Mouse (Mus musculus) forebrain, embryonic 11.5 days (tissue): ENCODE data around the gene Atp8b5. TPM values are rescaled to one million over a fixed set of nuclear protein-coding genes. Genes with fewer than 3 reads are reported as not detected.

Experiments used
- ATAC-seq: fragments of 200-750 bp; cut with Nextera tagmentation; replicated peaks from 2 replicates; pipeline ENCODE4 v1.8.0; 2017; ENCODE audit warnings: moderate TSS enrichment; ENCODE audit not compliant: low FRiP score
- DNase-seq: peaks from one replicate; pipeline ENCODE4 v3.0.0-alpha.2; 2017; ENCODE audit warnings: low spot score
- H3K27ac ChIP-seq: fragments of 300-500 bp; sonication (generic); 2 replicates; pipeline ENCODE4 v1.5.1; 2014; ENCODE audit warnings: low read depth, low read length
- H3K27me3 ChIP-seq: fragments of 300-500 bp; sonication (generic); 2 replicates; pipeline ENCODE4 v1.6.1; 2014; ENCODE audit warnings: mild to moderate bottlenecking, low read length, mixed read lengths; ENCODE audit not compliant: control insufficient read depth, insufficient read depth
- H3K36me3 ChIP-seq: fragments of 300-500 bp; sonication (generic); 2 replicates; pipeline ENCODE4 v1.6.1; 2014; ENCODE audit warnings: mild to moderate bottlenecking, low read length, moderate library complexity, mixed read lengths; ENCODE audit not compliant: control insufficient read depth, insufficient read depth
- H3K4me1 ChIP-seq: fragments of 300-500 bp; sonication (generic); replicated peaks from 2 replicates; pipeline ENCODE4 v1.6.1; 2014; ENCODE audit warnings: low read length, mixed read lengths; ENCODE audit not compliant: control insufficient read depth, insufficient read depth
- H3K4me2 ChIP-seq: fragments of 300-500 bp; sonication (generic); 2 replicates; pipeline ENCODE4 v1.6.1; 2014; ENCODE audit warnings: low read depth, mild to moderate bottlenecking, low read length, moderate library complexity, mixed read lengths; ENCODE audit not compliant: severe bottlenecking
- H3K4me3 ChIP-seq: fragments of 300-500 bp; sonication (generic); 2 replicates; pipeline ENCODE4 v1.5.1; 2014; ENCODE audit warnings: low read depth, low read length
- H3K9ac ChIP-seq: fragments of 300-500 bp; sonication (generic); 2 replicates; pipeline ENCODE4 v1.6.1; 2014; ENCODE audit warnings: low read length
- H3K9me3 ChIP-seq: fragments of 300-500 bp; sonication (generic); 2 replicates; pipeline ENCODE4 v1.6.1; 2016; ENCODE audit warnings: low read length, mixed read lengths; ENCODE audit not compliant: control insufficient read depth
- WGBS: fragments of 180-500 bp; shearing (Covaris S2); extraction: QIAGEN DNeasy Blood & Tissue Kit; methylation state at CpG from one replicate; pipeline ENCODE4 v1.1.7; 2014; 5-methylcytosine and 5-hydroxymethylcytosine counted together
- polyA plus RNA-seq: library from polyadenylated mRNA; unstranded; fragments of >200 nt; fragmentation: Nextera tagmentation; extraction: Ambion mirVana; gene quantifications from 2 replicates; pipeline ENCODE4 v1.2.1, GENCODE M21; 2014

The Atp8b5 gene
- polyA plus RNA-seq, 1 experiment from 2014 or later: 0.60 TPM

GRCm38 (mm10) chr4:43400976-43401375 is 134.0 kb downstream of the Atp8b5 start:
- 27% methylated on average over 10 of the region's 10 CpGs for WGBS
- ATAC-seq (0 out of 2 replicates have a peak, but pooled peaks have one; percentile 27), DNase-seq (peak; percentile 61)
- Histone ChIP-seq H3K36me3 (no peaks in the 10 kb centered on the region), H3K4me2 (no peak overlapping the region), H3K9ac (no peak overlapping the region), H3K27ac (no peak overlapping the region), H3K9me3 (no peaks in the 10 kb centered on the region), H3K27me3 (no peaks in the 10 kb centered on the region), H3K4me1 (peaks cover 8% of the 10 kb centered on the region; the same call in 1 of the 2 replicates), H3K4me3 (no peak overlapping the region)

GRCm38 (mm10) chr4:43401486-43401885 is 134.5 kb downstream of the Atp8b5 start:
- Histone ChIP-seq H3K4me1 (peaks cover 9% of the 10 kb centered on the region; the same call in 1 of the 2 replicates), H3K4me3 (no peak overlapping the region), H3K36me3 (no peaks in the 10 kb centered on the region), H3K9ac (no peak overlapping the region), H3K4me2 (no peak overlapping the region), H3K27me3 (no peaks in the 10 kb centered on the region), H3K27ac (no peak overlapping the region), H3K9me3 (no peaks in the 10 kb centered on the region)
- 91% methylated on average over 10 of the region's 10 CpGs for WGBS
- ATAC-seq (no peak), DNase-seq (peak; percentile 40)

- no peak overlapping the region for H3K27ac ChIP-seq
- ATAC-seq (no peak), DNase-seq (no peak)
- H3K4me2 ChIP-seq: no peak overlapping the region
- WGBS: 87% methylated on average over 9 of the region's 9 CpGs
- no peak overlapping the region for H3K9ac ChIP-seq
- H3K27me3 ChIP-seq: no peaks in the 10 kb centered on the region
- H3K4me1 ChIP-seq: peaks cover 9% of the 10 kb centered on the region; the same call in 1 of the 2 replicates
- H3K9me3 ChIP-seq: no peaks in the 10 kb centered on the region
- no peaks in the 10 kb centered on the region for H3K36me3 ChIP-seq
- H3K4me3 ChIP-seq: no peak overlapping the region
These were observed 135.3 kb downstream of the Atp8b5 start for GRCm38 (mm10) chr4:43402212-43402611.

- Histone ChIP-seq H3K4me3 (no peak overlapping the region), H3K9me3 (no peaks in the 10 kb centered on the region), H3K9ac (no peak overlapping the region), H3K27me3 (no peaks in the 10 kb centered on the region), H3K4me1 (peaks cover 11% of the 10 kb centered on the region; the same call in 1 of the 2 replicates), H3K27ac (no peak overlapping the region), H3K4me2 (no peak overlapping the region), H3K36me3 (no peaks in the 10 kb centered on the region)
- ATAC-seq (no peak), DNase-seq (no peak)
- 90% methylated on average over 10 of the region's 10 CpGs for WGBS
These were observed 137.7 kb downstream of the Atp8b5 start for GRCm38 (mm10) chr4:43404697-43405096.

- WGBS: 1% methylated on average over 28 of the region's 28 CpGs
These were observed 139.4 kb downstream of the Atp8b5 start for GRCm38 (mm10) chr4:43406162-43406971.

DNA sequence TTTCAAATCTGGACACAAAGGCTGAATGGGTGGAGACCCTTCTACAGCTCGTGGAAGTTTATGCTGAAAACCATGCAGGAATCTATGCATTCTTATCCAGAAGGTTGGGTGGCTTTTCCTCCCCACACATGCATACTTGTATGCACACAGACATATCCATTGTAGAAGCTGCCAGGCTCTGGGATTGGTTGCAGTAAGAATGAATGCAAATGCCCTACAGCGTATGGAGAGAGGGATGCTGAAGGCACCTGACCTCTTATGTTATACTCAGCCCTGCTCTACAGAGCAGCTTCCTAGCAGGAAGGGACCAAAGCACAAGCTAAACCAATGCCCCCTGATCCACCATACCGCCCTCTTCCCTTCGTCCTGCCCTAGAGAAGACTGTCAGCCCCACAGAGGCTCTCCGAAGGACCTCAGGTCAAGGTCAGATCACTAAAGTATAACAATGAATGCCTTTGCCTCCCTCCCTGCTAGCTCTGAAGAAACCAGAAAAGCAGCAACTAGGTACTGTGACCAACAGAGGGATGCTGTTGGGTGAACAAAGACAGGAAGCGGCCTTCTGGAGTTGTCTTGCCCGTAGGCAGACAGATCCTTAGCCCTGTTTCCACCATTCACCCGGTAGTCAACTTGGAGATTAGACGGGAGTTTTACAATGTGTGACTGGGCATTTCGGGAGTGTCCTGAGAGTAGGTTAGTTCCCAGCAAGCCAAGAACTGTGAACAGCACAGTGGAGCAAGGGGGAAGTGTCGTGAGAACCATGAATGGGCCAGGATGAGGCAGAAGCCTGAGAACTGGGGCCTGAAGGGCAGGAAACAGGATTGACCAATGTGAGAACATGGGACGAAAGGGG is 140.3 kb downstream of the Atp8b5 start:
- Histone ChIP-seq H3K4me3 (peak overlapping the region; percentile 41), H3K9me3 (no peaks in the 10 kb centered on the region), H3K9ac (peak overlapping the region; percentile 68), H3K4me2 (peak overlapping the region; percentile 66), H3K4me1 (peaks cover 6% of the 10 kb centered on the region; the same call in 1 of the 2 replicates), H3K36me3 (no peaks in the 10 kb centered on the region), H3K27me3 (no peaks in the 10 kb centered on the region), H3K27ac (0 out of 2 replicates have a peak overlapping the region, but pooled peaks have one; percentile 31)
- peak; percentile 49 for DNase-seq
- WGBS: 72% methylated on average over 12 of the region's 12 CpGs
- no peak for ATAC-seq

More at GRCm38 (mm10) chr4:43406162-43406971, 139.4 kb downstream of the Atp8b5 start:
- H3K4me2 ChIP-seq: peak overlapping the region; percentile 66
- peak overlapping the region; percentile 70; the same call in 1 of the 2 replicates for H3K27ac ChIP-seq
- no peaks in the 10 kb centered on the region for H3K36me3 ChIP-seq
- DNase-seq (peak; percentile 88), ATAC-seq (peak; percentile 93)
- no peaks in the 10 kb centered on the region for H3K9me3 ChIP-seq
- peak overlapping the region; percentile 68 for H3K9ac ChIP-seq
- peaks cover 8% of the 10 kb centered on the region; the same call in 1 of the 2 replicates for H3K4me1 ChIP-seq
- no peaks in the 10 kb centered on the region for H3K27me3 ChIP-seq
- H3K4me3 ChIP-seq: peak overlapping the region; percentile 41

DNA sequence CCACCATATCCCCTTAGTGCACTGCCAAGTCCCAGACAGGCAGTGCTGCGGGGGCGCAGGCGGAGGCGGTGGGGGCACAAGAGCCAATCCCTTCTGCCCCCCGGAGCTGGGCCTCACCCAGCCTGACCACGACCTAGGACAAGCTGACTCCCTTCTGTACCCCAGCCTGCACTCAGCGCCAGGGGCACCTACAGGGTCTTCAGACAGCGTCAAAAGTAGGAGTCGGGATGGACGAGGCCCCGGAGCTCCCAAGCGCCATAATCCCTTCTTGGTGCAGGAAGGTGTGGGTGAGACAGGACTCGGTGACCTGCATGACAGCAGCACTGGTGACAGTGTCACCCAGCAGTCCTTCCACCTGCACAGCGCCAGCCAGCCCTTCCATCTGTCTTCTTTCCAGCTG is 147.8 kb downstream of the Atp8b5 start:
- H3K36me3 ChIP-seq: no peaks in the 10 kb centered on the region; the same call in 1 of the 2 replicates
- DNase-seq (no peak), ATAC-seq (no peak)
- no peaks in the 10 kb centered on the region for H3K27me3 ChIP-seq
- no peaks in the 10 kb centered on the region for H3K9me3 ChIP-seq
- no peak overlapping the region for H3K9ac ChIP-seq
- H3K4me3 ChIP-seq: no peak overlapping the region
- no peak overlapping the region for H3K4me2 ChIP-seq
- no peaks in the 10 kb centered on the region for H3K4me1 ChIP-seq
- no peak overlapping the region for H3K27ac ChIP-seq
- 91% methylated on average over 14 of the region's 14 CpGs for WGBS

GRCm38 (mm10) chr4:43415221-43416070 is 148.5 kb downstream of the Atp8b5 start:
- no peak overlapping the region for H3K4me2 ChIP-seq
- H3K4me1 ChIP-seq: no peaks in the 10 kb centered on the region
- DNase-seq (no peak), ATAC-seq (no peak)
- H3K27me3 ChIP-seq: no peaks in the 10 kb centered on the region
- H3K4me3 ChIP-seq: no peak overlapping the region
- H3K36me3 ChIP-seq: no peaks in the 10 kb centered on the region; the same call in 1 of the 2 replicates
- H3K9me3 ChIP-seq: no peaks in the 10 kb centered on the region
- 90% methylated on average over 29 of the region's 29 CpGs for WGBS
- H3K27ac ChIP-seq: no peak overlapping the region
- H3K9ac ChIP-seq: no peak overlapping the region
